Mouse (Mus musculus) monocyte, adult 5-6 weeks (primary cell): Measurements from ENCODE around the gene Eya2. TPM values are rescaled to one million over a fixed set of nuclear protein-coding genes. Genes with fewer than 3 reads are reported as not detected.

Experiments used
- ATAC-seq: fragments of 153-309, 156-312 bp; replicated peaks from 2 replicates; pipeline ENCODE4 v1.8.0; 2017; ENCODE audit warnings: mild to moderate bottlenecking; ENCODE audit not compliant: low TSS enrichment, insufficient number of reproducible peaks, severe bottlenecking, poor library complexity, low FRiP score
- total RNA-seq: library from RNA; stranded (forward); fragments of 200-1000, 200-491, 200-594 nt; gene quantifications from 3 replicates; pipeline ENCODE4 v1.2.3, GENCODE M21; 2017

Gene Eya2
- total RNA-seq, 1 experiment from 2014 or later: 6.4 TPM

DNA sequence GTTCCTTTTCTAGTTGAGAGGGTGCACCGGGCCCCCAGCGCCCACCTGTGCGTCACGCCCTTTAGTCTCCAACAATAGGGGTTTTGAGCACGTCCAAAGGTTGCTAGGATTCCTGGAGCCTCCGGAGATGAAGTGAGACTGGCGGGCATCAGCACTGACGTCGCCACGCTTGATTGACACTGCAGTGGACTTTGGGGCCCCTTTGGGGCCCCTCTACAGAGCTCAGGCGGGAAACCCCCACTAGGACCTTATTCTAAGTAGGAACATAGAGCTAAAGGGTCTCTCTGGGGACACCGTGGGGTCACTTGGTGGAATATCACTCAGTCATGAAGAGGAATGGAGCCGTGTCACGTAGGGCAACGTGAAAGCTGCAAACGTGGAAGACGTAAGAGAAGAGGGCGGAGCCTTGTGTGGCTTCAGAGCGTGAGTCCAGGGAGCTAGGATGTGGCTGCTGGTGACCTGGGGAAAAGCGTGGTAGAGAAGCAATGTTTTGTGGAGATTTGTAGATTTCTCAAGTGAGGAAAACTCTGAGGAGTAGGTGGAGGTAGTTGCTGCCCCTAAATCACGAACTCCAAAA lies 147.5 kb downstream of the Eya2 start:
- ATAC-seq: no peak

DNA sequence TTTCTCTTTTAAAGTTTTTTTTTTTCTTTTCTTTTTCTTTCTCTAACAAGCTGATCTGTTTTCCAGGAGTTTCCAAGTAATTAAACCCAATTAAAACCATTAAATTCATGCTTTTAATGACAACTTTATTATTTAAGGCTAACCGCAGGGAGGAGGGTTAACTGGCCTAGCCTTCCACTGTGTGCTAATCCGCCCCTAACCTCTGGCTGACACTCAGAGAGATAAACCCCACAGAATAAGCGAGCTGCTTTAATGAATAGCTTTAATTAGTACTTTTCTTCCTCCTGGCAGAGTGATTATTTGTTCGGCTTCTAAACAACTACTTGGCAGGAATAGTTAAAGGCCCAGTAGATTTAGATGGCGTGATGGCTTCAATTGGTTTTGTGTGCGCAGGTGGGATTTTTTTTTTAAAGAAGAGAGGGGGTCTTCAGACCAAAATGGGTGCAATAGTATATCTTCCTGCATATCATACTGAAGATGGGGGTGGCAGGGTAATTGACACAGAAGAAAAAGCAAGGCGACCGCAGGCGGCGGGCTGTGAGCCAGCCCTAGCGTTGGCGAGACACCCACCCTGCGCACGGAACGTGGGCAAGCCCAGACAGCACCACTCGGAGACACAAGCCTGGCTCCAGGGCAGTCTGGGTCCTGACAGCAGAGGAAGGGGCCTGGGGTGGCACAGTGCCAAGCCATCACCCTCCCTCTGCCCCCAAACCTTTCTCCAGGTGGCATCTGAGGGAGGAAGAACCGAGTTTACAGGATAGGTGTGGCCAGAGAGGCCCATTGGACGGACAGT lies 150.7 kb downstream of the Eya2 start:
- no peak for ATAC-seq

DNA sequence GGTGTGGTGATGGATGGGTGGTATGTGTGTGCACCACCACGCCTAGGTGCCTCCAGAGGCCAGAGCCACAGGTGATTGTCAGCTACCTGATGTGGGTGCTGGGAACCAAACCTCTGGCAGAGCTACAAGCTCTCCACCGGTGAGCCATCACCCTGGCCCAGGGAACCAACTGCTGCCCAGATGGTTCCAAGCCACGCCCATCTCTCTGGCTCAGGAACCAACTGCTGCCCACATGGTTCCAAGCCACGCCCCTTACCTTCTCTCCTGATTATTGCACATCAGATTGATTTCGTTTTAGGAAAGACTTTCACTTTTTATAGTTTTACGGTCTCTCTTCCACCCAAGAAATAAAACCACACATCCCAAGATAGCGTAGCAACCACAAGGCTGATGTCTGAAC lies 153.1 kb downstream of the Eya2 start:
- ATAC-seq: no peak

DNA sequence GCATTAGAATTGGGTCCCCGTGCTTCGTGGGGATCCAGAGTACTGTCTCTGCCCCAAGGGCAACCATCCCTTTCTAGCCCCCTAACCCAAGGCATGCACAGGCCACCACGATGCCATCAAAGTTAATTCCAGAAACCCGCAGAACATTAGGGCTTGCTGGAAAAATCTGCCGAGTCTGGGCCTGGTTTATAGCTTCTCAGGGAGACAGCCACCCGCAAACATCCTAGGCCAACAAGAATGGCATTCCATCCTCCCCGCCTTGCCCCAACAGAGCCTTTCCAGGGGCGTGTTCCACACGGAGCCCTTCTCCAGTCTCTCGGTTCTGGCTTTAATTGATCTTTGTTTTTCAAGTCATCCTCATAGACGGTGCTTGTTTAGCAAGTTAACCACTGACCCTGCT lies 153.6 kb downstream of the Eya2 start:
- no peak for ATAC-seq

DNA sequence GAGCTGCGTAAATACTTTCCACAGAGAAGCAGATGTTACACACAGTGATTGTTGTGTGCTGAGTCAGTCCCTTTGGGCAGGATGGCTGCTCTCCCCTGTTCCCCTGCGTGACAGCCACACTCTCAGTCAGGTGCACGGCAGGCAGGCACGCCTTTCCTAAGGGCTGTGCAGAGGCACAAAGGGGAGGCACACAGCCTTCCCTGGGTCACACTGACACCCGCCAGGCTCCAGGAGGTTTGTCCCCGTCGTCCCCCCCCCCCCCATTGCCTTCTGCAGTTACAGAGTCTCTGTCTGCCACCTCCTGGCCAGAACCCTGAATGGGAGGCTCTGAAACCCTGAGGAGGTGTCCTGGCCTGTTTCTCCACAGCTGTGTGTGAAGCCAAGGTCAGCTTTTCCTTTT lies 156.2 kb downstream of the Eya2 start:
- ATAC-seq: no peak

DNA sequence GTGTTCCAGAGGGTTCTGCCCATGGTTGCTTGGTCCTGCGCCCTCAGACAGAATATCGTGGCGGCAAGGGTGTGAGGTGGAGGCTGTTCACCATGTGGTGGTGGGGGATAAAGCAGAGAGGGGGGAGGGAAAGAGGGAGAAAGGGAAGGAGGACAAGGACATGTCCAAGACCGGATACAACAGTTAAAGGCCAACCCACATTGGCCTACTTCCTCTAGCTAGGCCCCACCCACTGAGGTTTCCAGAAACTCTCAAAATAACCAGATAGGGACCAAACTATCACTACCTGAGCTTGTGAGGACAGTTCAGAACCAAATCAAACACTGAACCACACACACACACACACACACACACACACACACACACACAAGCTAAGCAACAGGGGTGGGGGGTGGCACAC lies 157.9 kb downstream of the Eya2 start:
- no peak for ATAC-seq

DNA sequence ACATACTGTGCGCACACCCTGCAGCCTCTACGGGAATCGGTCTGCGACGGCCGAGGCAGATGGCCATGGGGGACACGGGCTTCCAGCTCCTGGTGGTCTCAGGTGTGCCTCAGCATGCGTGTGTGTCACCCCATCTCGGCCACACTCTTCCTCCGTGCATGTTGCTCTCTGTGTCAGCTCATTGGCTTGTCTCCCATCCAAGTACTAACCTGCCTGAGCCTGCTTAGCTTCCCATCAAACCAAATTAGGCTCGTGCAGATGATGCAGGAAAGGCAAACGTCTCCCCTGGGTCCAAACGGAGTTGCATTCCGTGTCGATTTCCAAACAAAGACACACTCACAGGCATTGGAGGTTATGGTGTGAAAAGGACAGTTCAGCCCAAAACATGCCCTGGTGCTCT lies 163.0 kb downstream of the Eya2 start:
- ATAC-seq: no peak

DNA sequence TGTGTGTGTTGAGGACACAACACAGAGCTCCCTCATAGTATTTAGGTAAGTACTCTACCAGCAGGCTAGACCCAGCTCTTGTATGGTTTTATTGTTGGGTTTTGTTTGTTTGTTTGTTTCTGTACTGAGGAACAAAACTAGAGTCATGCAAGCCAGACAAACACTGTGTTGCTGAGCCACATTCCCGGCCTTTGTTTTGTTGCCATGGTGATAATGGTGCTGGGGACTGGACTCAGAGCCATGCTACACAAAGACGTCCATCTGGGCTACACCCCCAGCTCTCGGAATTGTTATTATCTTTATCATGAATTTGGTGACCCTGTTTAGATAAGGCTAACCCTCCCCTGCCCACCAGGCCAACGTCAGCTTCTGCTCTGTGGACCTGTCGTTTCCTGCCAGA lies 163.7 kb downstream of the Eya2 start:
- no peak for ATAC-seq

DNA sequence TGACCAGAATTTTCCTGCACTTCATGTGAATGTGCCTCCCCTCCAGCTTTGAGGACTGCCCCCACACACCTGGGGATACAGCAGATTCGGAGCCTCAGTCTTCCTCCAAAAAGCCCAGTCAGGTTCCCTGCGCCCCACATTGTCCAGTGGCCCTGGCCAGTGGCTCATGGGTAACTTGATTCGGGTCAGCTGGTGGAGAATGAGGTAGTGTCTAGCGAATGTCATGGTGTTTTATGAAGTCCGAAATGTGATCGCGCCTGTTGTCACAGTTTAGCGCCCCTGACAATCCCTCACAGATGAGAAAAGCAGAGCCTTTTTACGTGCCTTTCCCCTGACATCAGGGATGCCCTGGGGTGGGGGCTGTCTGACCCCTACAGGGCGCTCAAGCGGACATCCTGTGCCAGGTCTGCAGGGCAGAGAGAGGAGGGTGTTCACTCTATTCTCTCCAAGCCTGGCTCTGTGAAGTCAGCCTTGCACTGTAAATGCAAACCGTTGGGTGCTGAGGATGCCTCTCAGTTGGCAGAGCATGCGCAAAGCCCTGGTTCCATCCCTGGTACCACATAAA lies 164.7 kb downstream of the Eya2 start:
- no peak for ATAC-seq

DNA sequence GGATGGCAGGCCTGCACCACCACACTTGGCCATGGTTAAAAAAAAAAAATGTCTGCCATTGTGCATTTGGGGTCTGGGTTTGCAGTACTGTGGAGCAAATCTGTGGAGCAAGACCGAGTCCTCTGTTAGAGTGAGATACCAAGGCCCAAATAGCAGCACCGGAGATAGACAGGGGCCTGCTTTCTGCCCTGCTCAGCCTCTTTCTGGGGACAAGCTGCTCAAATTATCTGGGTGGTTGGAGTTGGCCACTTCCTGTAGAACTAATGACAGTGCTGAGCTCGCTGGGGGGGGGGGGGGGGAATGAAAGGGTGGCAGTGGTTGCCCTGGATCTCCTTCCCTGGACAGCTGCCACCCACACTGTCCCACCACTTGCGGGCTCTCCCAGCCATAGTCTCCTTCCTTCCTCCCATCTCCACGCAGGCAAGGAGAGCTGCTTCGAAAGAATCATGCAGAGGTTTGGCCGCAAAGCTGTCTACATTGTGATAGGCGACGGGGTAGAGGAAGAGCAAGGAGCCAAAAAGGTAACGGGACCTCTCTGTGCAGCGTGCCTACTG lies 174.1 kb downstream of the Eya2 start:
- no peak for ATAC-seq

DNA sequence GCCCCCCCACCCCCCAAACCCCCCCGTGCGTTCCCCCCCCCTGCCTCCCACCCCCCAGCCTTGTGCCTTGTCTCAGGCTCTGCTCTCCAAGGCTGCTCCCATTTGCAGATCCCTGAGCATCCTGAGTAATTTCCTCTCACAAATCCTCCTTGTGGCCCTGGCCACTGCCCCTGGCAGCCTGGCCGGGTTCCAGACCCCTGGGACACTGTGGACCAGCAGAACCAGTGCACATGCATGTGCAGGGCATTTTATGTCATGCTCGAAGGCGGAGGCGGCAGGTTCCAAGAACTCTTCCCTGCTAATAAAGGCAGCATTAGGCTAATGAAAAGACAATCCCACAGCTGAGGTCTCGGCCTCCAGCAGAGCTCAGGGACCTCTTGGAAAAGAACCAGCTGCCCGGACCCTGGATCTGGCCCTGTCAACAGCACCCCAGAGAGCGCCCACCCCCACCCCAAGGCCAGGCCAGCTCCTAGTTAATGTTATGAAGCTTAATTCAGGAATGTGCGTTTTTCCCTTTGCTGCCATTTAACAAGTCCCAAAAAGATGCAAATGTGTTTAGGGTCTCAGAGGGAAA lies 174.6 kb downstream of the Eya2 start:
- ATAC-seq: no peak

DNA sequence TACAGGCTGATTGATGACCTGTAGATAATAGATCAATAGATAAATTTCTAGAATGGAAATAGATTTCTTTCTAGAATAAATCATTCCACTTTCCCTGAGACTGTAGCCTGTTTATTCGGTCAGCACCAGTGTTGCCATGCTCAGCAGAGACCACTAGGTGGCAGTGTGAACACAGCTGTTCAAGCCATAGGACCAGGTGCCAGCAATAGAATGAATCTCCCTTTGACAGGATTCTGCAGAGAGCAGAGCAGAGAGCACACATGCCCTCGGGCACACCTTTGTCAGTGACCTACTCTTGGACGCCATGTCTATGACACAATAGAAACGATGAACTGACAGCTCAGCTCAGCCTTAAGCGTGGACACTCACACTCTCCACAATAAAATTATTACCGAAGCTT lies 184.1 kb downstream of the Eya2 start:
- ATAC-seq: peak; percentile 70; the same call in 1 of the 2 replicates

DNA sequence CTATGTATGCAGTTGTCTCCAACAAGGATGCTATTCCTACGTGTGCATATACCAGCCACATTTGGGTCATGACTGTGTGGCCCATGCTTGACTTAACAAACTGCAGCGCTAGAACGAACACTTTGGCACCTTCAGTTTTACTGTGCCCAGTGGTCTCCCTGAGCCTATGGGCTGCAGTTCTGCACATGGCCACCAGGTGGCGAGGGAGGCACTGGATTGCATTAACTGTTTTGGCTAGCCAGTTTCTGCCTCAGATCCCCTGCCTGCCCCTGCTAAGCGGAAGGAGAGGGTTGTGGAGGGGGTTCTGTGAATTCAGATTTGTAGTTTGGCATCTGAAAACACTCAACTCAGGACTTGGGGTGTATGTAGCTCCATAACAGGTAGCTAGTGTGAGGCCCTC lies 187.5 kb downstream of the Eya2 start:
- ATAC-seq: peak; percentile 62

DNA sequence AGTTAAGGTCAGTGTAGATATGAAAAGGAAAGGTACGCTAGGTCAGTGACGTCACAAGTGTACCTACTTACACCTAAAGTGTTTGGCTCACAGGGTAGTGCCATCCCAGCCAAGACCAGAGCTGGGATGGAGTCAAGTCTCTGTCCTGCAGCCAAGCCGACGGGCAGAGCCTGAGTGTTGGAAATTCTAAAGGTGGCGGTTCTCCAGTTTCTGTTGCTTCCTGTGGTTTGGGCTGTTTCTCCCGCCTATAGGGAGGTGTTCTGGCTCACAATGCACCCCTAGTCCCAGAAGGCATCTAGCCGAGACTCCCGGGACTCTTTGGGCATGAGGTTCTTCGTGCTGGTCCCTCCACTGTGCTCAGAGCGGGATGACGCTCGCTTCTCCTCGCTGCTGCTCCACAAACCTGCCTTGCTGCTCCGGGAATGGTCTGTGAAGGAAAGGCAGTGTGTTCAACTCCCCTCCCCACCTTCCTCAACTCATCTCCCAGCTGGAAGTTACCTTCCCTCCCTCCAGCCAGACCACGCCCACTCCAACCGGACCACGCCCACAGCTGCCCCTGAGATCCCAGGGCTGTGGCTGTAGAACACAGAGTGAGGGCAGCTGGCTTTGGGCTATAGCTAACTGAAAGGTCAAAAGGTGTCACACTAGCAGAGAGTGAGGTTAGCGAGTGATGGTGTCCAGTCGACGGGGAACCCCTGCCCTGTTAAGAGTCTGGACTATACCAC lies 190.6 kb downstream of the Eya2 start:
- ATAC-seq: no peak

DNA sequence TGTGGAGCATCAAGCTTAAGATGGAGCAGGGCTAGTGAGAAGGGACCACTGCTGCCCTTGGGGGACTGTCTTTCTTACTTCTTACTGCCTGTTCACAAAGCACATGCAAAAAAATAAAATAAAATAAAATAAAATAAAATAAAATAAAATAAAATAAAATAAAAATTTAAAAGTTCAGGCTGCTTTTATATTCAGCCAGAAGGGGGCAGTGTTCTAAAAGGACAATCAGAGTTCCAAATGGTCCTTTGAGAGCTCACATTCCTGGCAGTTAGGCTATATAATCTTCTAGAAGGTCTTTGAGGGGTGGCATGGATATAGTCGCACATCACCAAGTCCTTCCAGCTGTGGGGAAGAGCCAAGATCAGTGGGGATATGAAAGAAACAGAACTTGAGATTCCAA lies 191.6 kb downstream of the Eya2 start:
- no peak for ATAC-seq

DNA sequence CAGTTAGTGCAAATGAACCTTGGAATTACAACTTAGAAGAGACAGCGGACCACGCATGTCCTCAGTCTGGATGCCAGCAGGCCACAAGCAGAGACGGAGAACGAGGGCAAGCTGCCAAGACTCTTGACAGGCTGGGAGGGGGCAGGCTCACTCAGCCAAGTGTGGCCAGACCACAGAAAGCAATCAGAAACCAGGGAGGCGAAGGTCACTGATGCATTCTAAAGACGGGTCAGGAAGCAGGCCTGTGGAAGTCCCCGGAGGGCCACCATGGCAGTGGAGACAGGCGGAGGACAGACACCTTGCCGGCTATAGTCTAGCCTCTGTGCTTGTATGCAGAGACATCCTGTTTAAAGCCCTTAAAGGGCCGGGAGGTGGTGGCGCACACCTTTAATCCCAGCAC lies 193.2 kb downstream of the Eya2 start:
- no peak for ATAC-seq

DNA sequence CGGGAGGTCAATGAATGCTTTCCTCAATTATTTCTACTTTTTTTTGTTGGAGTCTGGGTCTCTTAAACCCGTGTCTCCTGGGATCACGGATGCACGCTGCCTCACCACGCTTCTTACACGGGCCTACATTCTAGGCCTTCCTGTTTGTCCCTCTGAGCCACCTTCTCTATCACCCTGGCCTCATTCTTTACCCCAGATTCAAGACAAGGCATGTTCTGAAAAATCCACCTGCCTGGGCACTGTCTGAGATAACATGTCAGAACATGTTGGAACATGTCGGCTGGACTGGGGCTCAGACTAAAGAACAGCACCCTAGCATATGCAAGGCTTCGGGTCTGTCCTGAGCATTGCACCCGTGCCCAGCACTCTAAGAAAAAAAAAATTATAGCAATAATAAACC lies 194.0 kb downstream of the Eya2 start:
- ATAC-seq: no peak

DNA sequence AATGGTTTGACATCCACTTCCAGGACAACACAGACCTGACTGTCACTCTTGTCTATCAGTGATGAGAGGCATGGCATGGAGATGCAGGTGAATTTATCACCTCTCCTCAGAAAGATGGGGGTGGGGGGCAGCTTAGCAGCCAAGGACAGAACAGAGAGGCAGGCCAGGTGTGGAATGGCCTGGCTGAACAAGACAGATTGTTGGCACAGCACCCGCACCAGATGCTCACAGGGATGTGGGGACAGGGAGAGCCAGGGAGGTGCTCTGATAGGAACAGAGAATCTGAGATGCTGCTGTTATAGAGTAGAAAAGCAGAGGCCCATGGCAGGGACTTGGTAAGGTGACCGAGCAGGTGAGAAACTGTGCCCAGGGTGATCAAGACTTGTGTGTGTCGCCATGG lies 194.8 kb downstream of the Eya2 start:
- no peak for ATAC-seq

DNA sequence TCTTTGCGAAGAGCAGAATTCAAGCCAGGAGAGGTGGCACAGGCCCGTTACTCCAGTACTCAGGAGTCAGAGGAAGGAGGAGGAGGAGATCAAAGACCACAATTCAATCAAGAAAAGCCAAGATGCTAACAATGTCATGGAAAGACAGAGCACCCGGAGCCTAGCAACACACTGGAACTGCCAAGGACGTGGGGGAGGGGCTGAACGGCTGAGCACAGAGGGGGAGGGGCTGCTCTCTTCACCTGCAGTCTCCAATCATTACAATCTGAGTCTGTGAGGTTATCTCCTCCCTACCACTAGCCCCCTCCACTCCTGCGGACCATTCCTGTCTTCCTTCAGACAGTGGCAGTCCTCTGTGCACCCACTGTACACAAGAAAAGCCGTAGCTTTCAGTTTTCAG lies 196.2 kb downstream of the Eya2 start:
- no peak for ATAC-seq
